Mouse (Mus musculus) MEL (cell line): ENCODE data around the gene Enthd1. TPM values are rescaled to one million over a fixed set of nuclear protein-coding genes. Genes with fewer than 3 reads are reported as not detected.

Experiments
- DNase-seq: peaks from one replicate; pipeline ENCODE4 v3.0.0; 2011; ENCODE audit warnings: low read depth, low spot score
- H3K27ac ChIP-seq: 2 replicates; pipeline ENCODE4 v1.5.1; 2012; ENCODE audit warnings: low read depth, mild to moderate bottlenecking, control low read depth, low read length, moderate library complexity; ENCODE audit not compliant: control insufficient read depth
- H3K27me3 ChIP-seq, 2 experiments: fragments of 150-350 bp in 1 of 2; sonication (generic) in 1 of 2; 2 replicates each; pipeline ENCODE4 v1.6.1; 2012; ENCODE audit warnings: low read length in 2 of 2, mild to moderate bottlenecking in 2 of 2, improper control_type of control experiment in 1 of 2, moderate library complexity in 1 of 2; ENCODE audit not compliant: insufficient read depth in 2 of 2, control insufficient read depth in 1 of 2
- H3K36me3 ChIP-seq, 2 experiments: 2 replicates each; pipeline ENCODE4 v1.6.1; 2012 to 2014; ENCODE audit warnings: low read length in 2 of 2, improper control_type of control experiment in 1 of 2, inconsistent platforms in 1 of 2, mild to moderate bottlenecking in 1 of 2; ENCODE audit not compliant: insufficient read depth in 2 of 2, control insufficient read depth in 1 of 2
- H3K4me1 ChIP-seq, 2 experiments: fragments of 150-350 bp in 1 of 2; sonication (generic) in 1 of 2; 2 replicates each; pipeline ENCODE4 v1.6.1; 2012; ENCODE audit warnings: low read length in 2 of 2, improper control_type of control experiment in 1 of 2, mild to moderate bottlenecking in 1 of 2; ENCODE audit not compliant: insufficient read depth in 2 of 2, control insufficient read depth in 1 of 2
- H3K4me3 ChIP-seq, 2 experiments: fragments of 150-350 bp in 1 of 2; sonication (generic) in 1 of 2; 2 replicates each; pipeline ENCODE4 v1.5.1; 2012; ENCODE audit warnings: low read depth in 2 of 2, low read length in 2 of 2, mild to moderate bottlenecking in 2 of 2, moderate library complexity in 2 of 2, control low read depth in 1 of 2, improper control_type of control experiment in 1 of 2; ENCODE audit not compliant: control insufficient read depth in 1 of 2, insufficient read depth in 1 of 2
- H3K79me2 ChIP-seq: 2 replicates; pipeline ENCODE4 v1.6.1; 2012; ENCODE audit warnings: mild to moderate bottlenecking, low read length, moderate library complexity; ENCODE audit not compliant: control insufficient read depth, poor library complexity, insufficient read depth
- H3K9ac ChIP-seq: 2 replicates; pipeline ENCODE4 v1.6.1; 2012; ENCODE audit warnings: low read depth, mild to moderate bottlenecking, control low read depth, low read length, moderate library complexity; ENCODE audit not compliant: control insufficient read depth, poor library complexity, severe bottlenecking
- H3K9me3 ChIP-seq: fragments of 150-350 bp; sonication (generic); replicated peaks from 2 replicates; pipeline ENCODE4 v1.6.1; 2012; ENCODE audit warnings: mild to moderate bottlenecking, low read length, improper control_type of control experiment, moderate library complexity; ENCODE audit not compliant: insufficient read depth
- CHD2 ChIP-seq: IDR thresholded peaks from 2 replicates; pipeline ENCODE4 v1.6.1; 2011; ENCODE audit warnings: low read length, improper control_type of control experiment
- CTCF ChIP-seq, 3 experiments: IDR thresholded peaks in 2 of 3; conservative IDR thresholded peaks in 1 of 3; 2 replicates each; pipeline ENCODE4 v1.5.1; 2011 to 2012; ENCODE audit warnings: low read length in 3 of 3, low read depth in 2 of 3, mild to moderate bottlenecking in 2 of 3, improper control_type of control experiment in 1 of 3, inconsistent platforms in 1 of 3, mixed read lengths in 1 of 3, moderate library complexity in 1 of 3; ENCODE audit not compliant: control insufficient read depth in 1 of 3, insufficient read depth in 1 of 3, poor library complexity in 1 of 3, severe bottlenecking in 1 of 3
- E2F4 ChIP-seq: IDR thresholded peaks from 2 replicates; pipeline ENCODE4 v1.6.1; 2011; ENCODE audit warnings: low read depth, low read length, improper control_type of control experiment, borderline replicate concordance
- ETS1 ChIP-seq: IDR thresholded peaks from 2 replicates; pipeline ENCODE4 v1.6.1; 2012; ENCODE audit warnings: low read depth, mild to moderate bottlenecking, inconsistent platforms, low read length, improper control_type of control experiment, moderate library complexity
- GATA1 ChIP-seq: IDR thresholded peaks from 2 replicates; pipeline ENCODE4 v1.6.1; 2011; ENCODE audit warnings: low read depth, low read length, improper control_type of control experiment
- HCFC1 ChIP-seq: IDR thresholded peaks from 2 replicates; pipeline ENCODE4 v1.6.1; 2012; ENCODE audit warnings: low read depth, mild to moderate bottlenecking, inconsistent platforms, low read length, improper control_type of control experiment, moderate library complexity
- JUND ChIP-seq: IDR thresholded peaks from 2 replicates; pipeline ENCODE4 v1.6.1; 2011; ENCODE audit warnings: low read depth, mild to moderate bottlenecking, improper control_type of control experiment, low read length
- MAX ChIP-seq: IDR thresholded peaks from 2 replicates; pipeline ENCODE4 v1.6.1; 2011; ENCODE audit warnings: low read length, improper control_type of control experiment
- MAZ ChIP-seq: IDR thresholded peaks from 2 replicates; pipeline ENCODE4 v1.6.1; 2012; ENCODE audit warnings: low read depth, mild to moderate bottlenecking, inconsistent platforms, low read length, improper control_type of control experiment
- MYB ChIP-seq: IDR thresholded peaks from 2 replicates; pipeline ENCODE4 v1.6.1; 2011; ENCODE audit warnings: mild to moderate bottlenecking, low read depth, low read length, improper control_type of control experiment
- NELFE ChIP-seq: IDR thresholded peaks from 2 replicates; pipeline ENCODE4 v1.6.1; 2011; ENCODE audit warnings: low read depth, low read length, improper control_type of control experiment
- POLR2A ChIP-seq, 2 experiments: IDR thresholded peaks; 2 replicates each; pipeline ENCODE4 v1.6.1; 2011 to 2012; ENCODE audit warnings: low read length in 2 of 2, mild to moderate bottlenecking in 2 of 2, control low read depth in 1 of 2, improper control_type of control experiment in 1 of 2, low read depth in 1 of 2, moderate library complexity in 1 of 2; ENCODE audit not compliant: control insufficient read depth in 1 of 2, insufficient read depth in 1 of 2, poor library complexity in 1 of 2
- POLR2AphosphoS2 ChIP-seq: IDR thresholded peaks from 2 replicates; pipeline ENCODE4 v1.6.1; 2011; ENCODE audit warnings: low read length, improper control_type of control experiment
- RAD21 ChIP-seq: IDR thresholded peaks from 2 replicates; pipeline ENCODE4 v1.6.1; 2011; ENCODE audit warnings: mild to moderate bottlenecking, low read depth, low read length, improper control_type of control experiment
- RCOR1 ChIP-seq: IDR thresholded peaks from 2 replicates; pipeline ENCODE4 v1.6.1; 2012; ENCODE audit warnings: low read depth, mild to moderate bottlenecking, inconsistent platforms, low read length, improper control_type of control experiment
- SIN3A ChIP-seq: IDR thresholded peaks from 2 replicates; pipeline ENCODE4 v1.6.1; 2012; ENCODE audit warnings: low read length, improper control_type of control experiment, inconsistent platforms
- SMC3 ChIP-seq: IDR thresholded peaks from 2 replicates; pipeline ENCODE4 v1.6.1; 2011; ENCODE audit warnings: low read depth, low read length, improper control_type of control experiment
- TAL1 ChIP-seq: IDR thresholded peaks from 2 replicates; pipeline ENCODE4 v1.6.1; 2012; ENCODE audit warnings: mild to moderate bottlenecking, inconsistent platforms, low read length, moderate library complexity, mixed read lengths
- TBP ChIP-seq: IDR thresholded peaks from 2 replicates; pipeline ENCODE4 v1.8.0; 2011; ENCODE audit warnings: low read depth, low read length, improper control_type of control experiment
- TCF12 ChIP-seq: IDR thresholded peaks from 2 replicates; pipeline ENCODE4 v1.6.1; 2014; ENCODE audit warnings: low read depth, mild to moderate bottlenecking, inconsistent platforms, low read length, improper control_type of control experiment, moderate library complexity
- UBTF ChIP-seq: IDR thresholded peaks from 2 replicates; pipeline ENCODE4 v1.6.1; 2012; ENCODE audit warnings: low read depth, mild to moderate bottlenecking, inconsistent platforms, low read length, improper control_type of control experiment, moderate library complexity, borderline replicate concordance; ENCODE audit not compliant: insufficient read depth
- USF1 ChIP-seq: IDR thresholded peaks from 2 replicates; pipeline ENCODE4 v1.6.1; 2014; ENCODE audit warnings: low read depth, mild to moderate bottlenecking, inconsistent platforms, low read length, improper control_type of control experiment, moderate library complexity
- USF2 ChIP-seq, 2 experiments: IDR thresholded peaks; 2 replicates each; pipeline ENCODE4 v1.6.1; 2011 to 2012; ENCODE audit warnings: improper control_type of control experiment in 2 of 2, low read length in 2 of 2, borderline replicate concordance in 1 of 2, inconsistent platforms in 1 of 2, low read depth in 1 of 2, mild to moderate bottlenecking in 1 of 2; ENCODE audit not compliant: insufficient read depth in 1 of 2
- ZC3H11A ChIP-seq: IDR thresholded peaks from 2 replicates; pipeline ENCODE4 v1.6.1; 2012; ENCODE audit warnings: low read depth, mild to moderate bottlenecking, inconsistent platforms, low read length, improper control_type of control experiment
- ZKSCAN1 ChIP-seq: IDR thresholded peaks from 2 replicates; pipeline ENCODE4 v1.6.1; 2012; ENCODE audit warnings: low read depth, mild to moderate bottlenecking, inconsistent platforms, low read length, improper control_type of control experiment, moderate library complexity
- ZMIZ1 ChIP-seq: IDR thresholded peaks from 2 replicates; pipeline ENCODE4 v1.6.1; 2012; ENCODE audit warnings: low read depth, mild to moderate bottlenecking, inconsistent platforms, low read length, improper control_type of control experiment, moderate library complexity
- polyA plus RNA-seq, 2 experiments: library from polyadenylated mRNA; stranded (reverse) in 1 of 2; unstranded in 1 of 2; fragments of >175 nt in 1 of 2; fragments of >200 nt in 1 of 2; gene quantifications; 2 replicates each; pipeline versions ENCODE4 v1.2.1 to v1.2.4; 2012; ENCODE audit warnings: low replicate concordance in 2 of 2, low read depth in 1 of 2; ENCODE audit not compliant: insufficient read length in 2 of 2, insufficient read depth in 1 of 2, missing spikeins in 1 of 2
- total RNA-seq: library from RNA; depleted of rRNA; stranded (reverse); fragments of 300-350 nt; gene quantifications from 2 replicates; pipeline ENCODE4 v1.2.3, GENCODE M21; 2012

Enthd1 gene
- total and polyA plus RNA-seq, 3 experiments, result not detected

GRCm38 (mm10) chr15:80482348-80482747 lies 82.6 kb downstream of the Enthd1 start:
- H3K27ac ChIP-seq, result no peak overlapping the region
- H3K4me3 ChIP-seq, result no peak overlapping the region
- no peaks in the 10 kb centered on the region for H3K36me3 ChIP-seq
- H3K79me2 ChIP-seq, result no peaks in the 10 kb centered on the region
- no peaks in the 10 kb centered on the region for H3K4me1 ChIP-seq
- peaks cover 3 to 9% of the 10 kb centered on the region in 2 experiments; a peak in 3 of 4 replicates for H3K27me3 ChIP-seq
- DNase-seq, result no peak
- TF ChIP-seq SMC3, result no peak
- no peaks in the 10 kb centered on the region for H3K9me3 ChIP-seq
- H3K9ac ChIP-seq, result no peak overlapping the region

GRCm38 (mm10) chr15:80474429-80475002 lies 90.4 kb downstream of the Enthd1 start:
- Histone ChIP-seq H3K9me3 (no peaks in the 10 kb centered on the region), H3K79me2 (no peaks in the 10 kb centered on the region), H3K27ac (no peak overlapping the region), H3K9ac (no peak overlapping the region), H3K36me3 (no peaks in the 10 kb centered on the region), H3K4me3 (no peak overlapping the region), H3K27me3 (peaks cover 6 to 9% of the 10 kb centered on the region in 2 experiments), H3K4me1 (no peaks in the 10 kb centered on the region)
- no peak for TF ChIP-seq USF2 (IDR thresholded peaks at IDR 0.05; ENCODE audit: borderline replicate concordance in 1 of 2, insufficient read depth in 1 of 2, low read depth in 1 of 2, low read length in 2 of 2)
- TF ChIP-seq SMC3, result no peak
- TF ChIP-seq RAD21, result no peak
- no peak for TF ChIP-seq ETS1
- no peak for TF ChIP-seq SIN3A
- TF ChIP-seq ZKSCAN1, result no peak
- no peak for TF ChIP-seq TAL1
- TF ChIP-seq RCOR1, result no peak
- TF ChIP-seq NELFE, result no peak
- no peak for TF ChIP-seq POLR2A (IDR thresholded peaks at IDR 0.05; ENCODE audit: control insufficient read depth in 1 of 2, insufficient read depth in 1 of 2, low read depth in 1 of 2, low read length in 2 of 2, poor library complexity in 1 of 2)
- no peak for TF ChIP-seq ZC3H11A
- no peak for TF ChIP-seq MAX
- no peak for TF ChIP-seq CHD2
- no peak for TF ChIP-seq JUND
- no peak for TF ChIP-seq HCFC1
- no peak for TF ChIP-seq CTCF (IDR thresholded peaks at IDR 0.05 in 2 of 3, conservative IDR thresholded peaks at IDR 0.05 in 1 of 3; ENCODE audit: control insufficient read depth in 1 of 3, insufficient read depth in 1 of 3, low read depth in 2 of 3, low read length in 3 of 3, poor library complexity in 1 of 3, severe bottlenecking in 1 of 3)
- no peak for DNase-seq

- no peaks in the 10 kb centered on the region for H3K9me3 ChIP-seq
- no peak for DNase-seq
- H3K4me1 ChIP-seq, result no peaks in the 10 kb centered on the region
- no peak overlapping the region for H3K4me3 ChIP-seq
- no peaks in the 10 kb centered on the region for H3K36me3 ChIP-seq
- H3K79me2 ChIP-seq, result no peaks in the 10 kb centered on the region
- H3K9ac ChIP-seq, result no peak overlapping the region
- H3K27me3 ChIP-seq, result peaks cover 1 to 3% of the 10 kb centered on the region in 2 experiments; a peak in 3 of 4 replicates
- H3K27ac ChIP-seq, result no peak overlapping the region
- TF ChIP-seq CHD2 (no peak), CTCF (IDR thresholded peaks at IDR 0.05 in 2 of 3, conservative IDR thresholded peaks at IDR 0.05 in 1 of 3; ENCODE audit: control insufficient read depth in 1 of 3, insufficient read depth in 1 of 3, low read depth in 2 of 3, low read length in 3 of 3, poor library complexity in 1 of 3, severe bottlenecking in 1 of 3) (no peak), USF1 (no peak), TCF12 (no peak), RAD21 (no peak), ZMIZ1 (no peak), UBTF (no peak), MYB (no peak), ETS1 (no peak), HCFC1 (no peak), ZC3H11A (no peak), NELFE (no peak), MAZ (no peak), TBP (no peak), E2F4 (no peak), POLR2A (IDR thresholded peaks at IDR 0.05; ENCODE audit: control insufficient read depth in 1 of 2, insufficient read depth in 1 of 2, low read depth in 1 of 2, low read length in 2 of 2, poor library complexity in 1 of 2) (no peak), POLR2AphosphoS2 (no peak), GATA1 (no peak)
Observed at GRCm38 (mm10) chr15:80467876-80468275, 97.1 kb downstream of the Enthd1 start.
